Mouse (Mus musculus): ENCODE results near the gene Cd160.

Gene Cd160

DNA sequence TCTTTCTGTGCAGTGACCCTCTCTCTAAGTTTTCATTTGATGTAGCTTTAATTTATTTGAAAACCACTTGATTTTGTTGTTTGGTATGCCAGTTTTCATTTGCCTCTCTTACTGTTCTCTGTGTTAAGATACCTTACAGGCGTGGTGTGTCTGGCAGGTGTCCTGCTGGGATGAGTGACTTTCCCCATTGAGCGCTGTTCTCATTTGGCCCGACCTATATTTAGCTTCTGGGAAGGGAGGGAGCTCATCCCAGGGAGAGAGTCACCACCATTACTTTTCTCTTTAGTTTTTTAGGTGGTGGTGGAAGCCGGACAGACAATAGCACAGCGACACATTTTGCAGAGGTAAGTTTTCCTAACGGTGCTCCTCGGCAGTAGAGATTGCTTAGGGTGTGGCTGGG is 71.5 kb downstream of the Cd160 start:
- DNase-seq (ENCODE audit: low spot score), result no peak

DNA sequence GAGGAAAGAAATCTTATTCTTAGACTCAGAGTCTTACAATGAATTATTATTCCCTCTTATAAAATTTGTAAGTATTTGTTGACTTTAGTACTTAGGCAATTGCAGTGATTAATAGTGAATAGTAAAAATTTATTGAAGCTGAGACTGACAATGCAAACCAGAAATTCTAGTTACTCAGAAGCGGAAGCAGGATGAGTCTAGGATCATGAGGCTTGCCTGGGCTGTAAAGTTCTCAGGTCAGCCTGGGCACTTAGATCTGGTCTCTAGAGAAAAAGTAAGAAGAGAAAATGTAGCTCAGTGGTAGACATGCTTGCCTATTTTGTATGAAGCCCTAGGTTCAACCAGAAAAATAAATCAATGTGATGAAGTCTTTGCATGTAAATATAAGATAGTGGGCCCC is 73.2 kb downstream of the Cd160 start:
- no peak for DNase-seq (ENCODE audit: low spot score)

Data from T-cell, adult 2 months (primary cell).